In genomic region chr17:27856265-27856797, GRCm38 (mm10) we compare ENCODE assay signal across 8 mouse cellular contexts. TPM values are rescaled to one million over a fixed set of nuclear protein-coding genes. Genes with fewer than 3 reads are reported as not detected.
DNase-seq lines count a peak whose midpoint lies in the region; ATAC-seq and TF ChIP-seq lines count a peak whose summit lies in the region.

Gene Uhrf1bp1, plus strand, starts transcription at chr17:27856441.

- no peak; the same call in 1 of the 2 replicates for TF ChIP-seq CTCF in heart, adult 2 months (IDR thresholded peaks at IDR 0.05)

- H3K27me3 ChIP-seq in embryonic facial prominence, embryonic 13.5 days, result no peaks in the 10 kb centered on the region
- no peaks in the 10 kb centered on the region for H3K27me3 ChIP-seq in heart, adult 2 months (ENCODE audit: control insufficient read depth, insufficient read depth, low read length)
- H3K27me3 ChIP-seq in limb, embryonic 12.5 days, result no peaks in the 10 kb centered on the region
- H3K27me3 ChIP-seq in midbrain, embryonic 14.5 days (ENCODE audit: control insufficient read depth, insufficient read depth, low read length), result no peaks in the 10 kb centered on the region

- intact Hi-C loops in heart, adult 2 months (cut with DNase I), result loop anchor here (5.0 kb wide), 1 partner anchor 51 kb away; the partner anchor contains the start of genes Anks1 and Taf11

- no peak for TF ChIP-seq EP300 in heart, adult 2 months (IDR thresholded peaks at IDR 0.05; ENCODE audit: insufficient read depth, low read depth, low read length)

- H3K27ac ChIP-seq in embryonic facial prominence, embryonic 13.5 days, result peak within 1 kb of the TSS; percentile 86
- H3K27ac ChIP-seq in heart, adult 2 months, result peak within 1 kb of the TSS; percentile 77
- H3K27ac ChIP-seq in limb, embryonic 12.5 days, result peak within 1 kb of the TSS; percentile 89
- H3K27ac ChIP-seq in midbrain, embryonic 14.5 days (replicated peaks; ENCODE audit: low read depth, low read length), result peak within 1 kb of the TSS; percentile 81

- H3K9me3 ChIP-seq in embryonic facial prominence, embryonic 13.5 days, result no peaks in the 10 kb centered on the region
- H3K9me3 ChIP-seq in limb, embryonic 12.5 days, result no peaks in the 10 kb centered on the region
- H3K9me3 ChIP-seq in midbrain, embryonic 14.5 days (ENCODE audit: control insufficient read depth, low read length), result no peaks in the 10 kb centered on the region

- peaks cover 4% of the 10 kb centered on the region for H3K79me2 ChIP-seq in heart, adult 2 months (replicated peaks; ENCODE audit: control insufficient read depth, insufficient read depth, low read length)

- peak within 1 kb of the TSS; percentile 82 for H3K4me2 ChIP-seq in embryonic facial prominence, embryonic 13.5 days
- peak within 1 kb of the TSS; percentile 89 for H3K4me2 ChIP-seq in limb, embryonic 12.5 days
- H3K4me2 ChIP-seq in midbrain, embryonic 14.5 days (ENCODE audit: low read length), result peak within 1 kb of the TSS; percentile 82

- peaks cover 29% of the 10 kb centered on the region for H3K36me3 ChIP-seq in embryonic facial prominence, embryonic 13.5 days
- H3K36me3 ChIP-seq in heart, adult 2 months (ENCODE audit: control insufficient read depth, insufficient read depth, low read length), result no peaks in the 10 kb centered on the region
- peaks cover 29% of the 10 kb centered on the region for H3K36me3 ChIP-seq in limb, embryonic 12.5 days
- H3K36me3 ChIP-seq in midbrain, embryonic 14.5 days (ENCODE audit: control insufficient read depth, insufficient read depth, low read length), result peaks cover 25% of the 10 kb centered on the region

- ATAC-seq in embryonic facial prominence, embryonic 13.5 days (ENCODE audit: insufficient number of reproducible peaks, insufficient read depth, low FRiP score, low TSS enrichment, low read depth), result peak; percentile 73
- ATAC-seq in limb, embryonic 12.5 days (ENCODE audit: insufficient number of reproducible peaks, insufficient read depth, low FRiP score, low TSS enrichment, low read depth), result peak; percentile 79
- ATAC-seq in midbrain, embryonic 14.5 days (ENCODE audit: low FRiP score, low TSS enrichment), result peak; percentile 84

- peak within 1 kb of the TSS; percentile 90 for H3K4me3 ChIP-seq in embryonic facial prominence, embryonic 13.5 days
- peak within 1 kb of the TSS; percentile 96 for H3K4me3 ChIP-seq in heart, adult 2 months
- H3K4me3 ChIP-seq in limb, embryonic 12.5 days (replicated peaks), result peak within 1 kb of the TSS; percentile 90
- peak within 1 kb of the TSS; percentile 83 for H3K4me3 ChIP-seq in midbrain, embryonic 14.5 days (replicated peaks; ENCODE audit: low read depth, low read length)

- H3K9ac ChIP-seq in embryonic facial prominence, embryonic 13.5 days, result peak within 1 kb of the TSS; percentile 94
- peak within 1 kb of the TSS; percentile 84 for H3K9ac ChIP-seq in heart, adult 2 months (ENCODE audit: low read depth, low read length)
- peak within 1 kb of the TSS; percentile 90 for H3K9ac ChIP-seq in limb, embryonic 12.5 days (replicated peaks)
- H3K9ac ChIP-seq in midbrain, embryonic 14.5 days (replicated peaks; ENCODE audit: low read length), result peak within 1 kb of the TSS; percentile 65

- TF ChIP-seq POLR2A in heart, adult 2 months (IDR thresholded peaks at IDR 0.05; ENCODE audit: insufficient read depth, low read depth, low read length), result peak; percentile 46; the same call in 1 of the 2 replicates

- DNase-seq in 3T3-L1 (ENCODE audit: low read depth, low spot score), result peak; percentile 82
- DNase-seq in adrenal gland, postnatal 4 days (ENCODE audit: low spot score in 2 of 2), result peak; percentile 60 to 71
- DNase-seq in heart, adult 2 months, result peak; percentile 82 to 87
- peak; percentile 71 to 77 for DNase-seq in kidney, adult 8-10 months
- peak; percentile 90 for DNase-seq in midbrain, embryonic 14.5 days
- peak; percentile 65 to 80 for DNase-seq in spleen, adult 18-20 months

- WGBS in embryonic facial prominence, embryonic 13.5 days, result under 1% methylated on average over 47 of the region's 54 CpGs
- under 1% methylated on average over 53 of the region's 54 CpGs for WGBS in heart, adult 2 months
- WGBS in limb, embryonic 12.5 days, result under 1% methylated on average over 49 of the region's 54 CpGs
- under 1% methylated on average over 54 of the region's 54 CpGs for WGBS in midbrain, embryonic 14.5 days

- peaks cover 23% of the 10 kb centered on the region for H3K4me1 ChIP-seq in embryonic facial prominence, embryonic 13.5 days
- H3K4me1 ChIP-seq in heart, adult 2 months (ENCODE audit: control insufficient read depth, insufficient read depth, low read length), result peaks cover 6% of the 10 kb centered on the region
- H3K4me1 ChIP-seq in limb, embryonic 12.5 days (replicated peaks), result peaks cover 27% of the 10 kb centered on the region
- peaks cover 18% of the 10 kb centered on the region for H3K4me1 ChIP-seq in midbrain, embryonic 14.5 days (ENCODE audit: control insufficient read depth, insufficient read depth, low read length)

RNA-seq across cellular contexts. Expression of gene Uhrf1bp1, which starts in this region (rescaled TPM):
- total RNA-seq in adrenal gland, postnatal 4 days (2021), result 10 to 100 TPM; 24.5 to 24.8 TPM
- polyA plus RNA-seq in embryonic facial prominence, embryonic 13.5 days (2015; fragmentation: Nextera tagmentation; extraction: Ambion mirVana), result 6.5 and 7.1 TPM in 2 replicates
- total RNA-seq in heart, adult 2 months (2021), result 10 to 100 TPM; 14.7 to 19.4 TPM
- 5.3 and 10.1 TPM in 2 replicates for polyA plus RNA-seq in heart, adult 2 months (2012; rRNA removed)
- polyA plus RNA-seq in limb, embryonic 12.5 days (2016; fragmentation: Nextera tagmentation; extraction: Ambion mirVana), result 9.3 and 10.3 TPM in 2 replicates
- polyA plus RNA-seq in midbrain, embryonic 14.5 days (2014; fragmentation: Nextera tagmentation; extraction: Ambion mirVana), result 6.6 and 9.3 TPM in 2 replicates

Comparison
In these comparisons a context has a peak if more than half of its experiments do, and no peak if none do; other contexts are left out.
1. Peak in every context shown above with its lines: DNase-seq, ATAC-seq, H3K4me3 ChIP-seq and H3K27ac ChIP-seq.